Mouse (Mus musculus): ENCODE results near the gene Wdr1. TPM values are rescaled to one million over a fixed set of nuclear protein-coding genes. Genes with fewer than 3 reads are reported as not detected.

Wdr1 gene
- polyA plus RNA-seq, 1 experiment from 2014 or later = 184 TPM

GRCm38 (mm10) chr5:38509568-38509967 lies 53.5 kb downstream of the Wdr1 start:
- ATAC-seq (no peak), DNase-seq (ENCODE audit: low spot score) (no peak)
- no peaks in the 10 kb centered on the region for H3K27me3 ChIP-seq (replicated peaks; ENCODE audit: control insufficient read depth, insufficient read depth, low read length)
- H3K9ac ChIP-seq (ENCODE audit: low read length) = no peak overlapping the region
- WGBS = 81% methylated on average over 4 of the region's 4 CpGs
- no peak overlapping the region for H3K4me2 ChIP-seq (ENCODE audit: low read length)
- H3K4me3 ChIP-seq (ENCODE audit: low read depth, low read length) = no peak overlapping the region
- no peaks in the 10 kb centered on the region for H3K4me1 ChIP-seq (ENCODE audit: control insufficient read depth, insufficient read depth, low read length)
- H3K9me3 ChIP-seq (replicated peaks; ENCODE audit: control insufficient read depth, low read length) = no peaks in the 10 kb centered on the region
- H3K27ac ChIP-seq (ENCODE audit: low read depth, low read length) = no peak overlapping the region
- no peaks in the 10 kb centered on the region for H3K36me3 ChIP-seq (ENCODE audit: control insufficient read depth, insufficient read depth, low read length)

- Histone ChIP-seq H3K9me3 (replicated peaks; ENCODE audit: control insufficient read depth, low read length) (no peaks in the 10 kb centered on the region), H3K27ac (ENCODE audit: low read depth, low read length) (no peak overlapping the region), H3K27me3 (replicated peaks; ENCODE audit: control insufficient read depth, insufficient read depth, low read length) (no peaks in the 10 kb centered on the region), H3K4me2 (ENCODE audit: low read length) (no peak overlapping the region), H3K36me3 (ENCODE audit: control insufficient read depth, insufficient read depth, low read length) (no peaks in the 10 kb centered on the region), H3K9ac (ENCODE audit: low read length) (no peak overlapping the region), H3K4me3 (ENCODE audit: low read depth, low read length) (no peak overlapping the region), H3K4me1 (ENCODE audit: control insufficient read depth, insufficient read depth, low read length) (no peaks in the 10 kb centered on the region)
- 92% methylated on average over 3 of the region's 3 CpGs for WGBS
- DNase-seq (ENCODE audit: low spot score) (no peak), ATAC-seq (no peak)
Measured at GRCm38 (mm10) chr5:38505435-38505765, 57.6 kb downstream of the Wdr1 start.

- no peaks in the 10 kb centered on the region for H3K36me3 ChIP-seq (ENCODE audit: control insufficient read depth, insufficient read depth, low read length)
- H3K27me3 ChIP-seq (replicated peaks; ENCODE audit: control insufficient read depth, insufficient read depth, low read length) = no peaks in the 10 kb centered on the region
- no peak overlapping the region for H3K9ac ChIP-seq (ENCODE audit: low read length)
- H3K27ac ChIP-seq (ENCODE audit: low read depth, low read length) = no peak overlapping the region
- H3K4me1 ChIP-seq (ENCODE audit: control insufficient read depth, insufficient read depth, low read length) = no peaks in the 10 kb centered on the region
- no peak overlapping the region for H3K4me2 ChIP-seq (ENCODE audit: low read length)
- no peak overlapping the region for H3K4me3 ChIP-seq (ENCODE audit: low read depth, low read length)
- DNase-seq (ENCODE audit: low spot score) (no peak), ATAC-seq (no peak)
- WGBS = 68% methylated on average over 6 of the region's 6 CpGs
- H3K9me3 ChIP-seq (replicated peaks; ENCODE audit: control insufficient read depth, low read length) = no peaks in the 10 kb centered on the region
Measured at GRCm38 (mm10) chr5:38504747-38505434, 58.1 kb downstream of the Wdr1 start.

GRCm38 (mm10) chr5:38504116-38504515 lies 58.9 kb downstream of the Wdr1 start:
- H3K36me3 ChIP-seq (ENCODE audit: control insufficient read depth, insufficient read depth, low read length) = no peaks in the 10 kb centered on the region
- H3K4me1 ChIP-seq (ENCODE audit: control insufficient read depth, insufficient read depth, low read length) = no peaks in the 10 kb centered on the region
- no peak overlapping the region for H3K9ac ChIP-seq (ENCODE audit: low read length)
- no peaks in the 10 kb centered on the region for H3K9me3 ChIP-seq (replicated peaks; ENCODE audit: control insufficient read depth, low read length)
- no peak overlapping the region for H3K4me2 ChIP-seq (ENCODE audit: low read length)
- ATAC-seq = no peak
- 86% methylated on average over 1 of the region's 1 CpGs for WGBS
- no peak for DNase-seq (ENCODE audit: low spot score)
- no peak overlapping the region for H3K27ac ChIP-seq (ENCODE audit: low read depth, low read length)
- no peak overlapping the region for H3K4me3 ChIP-seq (ENCODE audit: low read depth, low read length)
- no peaks in the 10 kb centered on the region for H3K27me3 ChIP-seq (replicated peaks; ENCODE audit: control insufficient read depth, insufficient read depth, low read length)

GRCm38 (mm10) chr5:38502992-38503391 lies 60.0 kb downstream of the Wdr1 start, which contains the start of gene Slc2a9:
TSS of gene Slc2a9 (minus strand) at chr5:38503143.
- no peak within 1 kb of the TSS for H3K4me2 ChIP-seq (ENCODE audit: low read length)
- no peak for DNase-seq (ENCODE audit: low spot score)
- no peaks in the 10 kb centered on the region for H3K4me1 ChIP-seq (ENCODE audit: control insufficient read depth, insufficient read depth, low read length)
- H3K36me3 ChIP-seq (ENCODE audit: control insufficient read depth, insufficient read depth, low read length) = no peaks in the 10 kb centered on the region
- WGBS = 84% methylated on average over 4 of the region's 4 CpGs
- no peak for ATAC-seq
- no peak within 1 kb of the TSS for H3K9ac ChIP-seq (ENCODE audit: low read length)
- H3K27ac ChIP-seq (ENCODE audit: low read depth, low read length) = no peak within 1 kb of the TSS
- no peaks in the 10 kb centered on the region for H3K27me3 ChIP-seq (replicated peaks; ENCODE audit: control insufficient read depth, insufficient read depth, low read length)
- no peaks in the 10 kb centered on the region for H3K9me3 ChIP-seq (replicated peaks; ENCODE audit: control insufficient read depth, low read length)
- no peak within 1 kb of the TSS for H3K4me3 ChIP-seq (ENCODE audit: low read depth, low read length)

- 93% methylated on average over 8 of the region's 8 CpGs for WGBS
- no peak for ATAC-seq
- Histone ChIP-seq H3K27ac (ENCODE audit: low read depth, low read length) (no peak overlapping the region), H3K9ac (ENCODE audit: low read length) (no peak overlapping the region), H3K4me2 (ENCODE audit: low read length) (no peak overlapping the region), H3K4me1 (ENCODE audit: control insufficient read depth, insufficient read depth, low read length) (no peaks in the 10 kb centered on the region), H3K4me3 (ENCODE audit: low read depth, low read length) (no peak overlapping the region), H3K27me3 (replicated peaks; ENCODE audit: control insufficient read depth, insufficient read depth, low read length) (no peaks in the 10 kb centered on the region), H3K36me3 (ENCODE audit: control insufficient read depth, insufficient read depth, low read length) (no peaks in the 10 kb centered on the region), H3K9me3 (replicated peaks; ENCODE audit: control insufficient read depth, low read length) (no peaks in the 10 kb centered on the region)
- no peak for DNase-seq (ENCODE audit: low spot score)
Measured at GRCm38 (mm10) chr5:38500043-38500442, 63.0 kb downstream of the Wdr1 start.

GRCm38 (mm10) chr5:38499316-38499811 lies 63.7 kb downstream of the Wdr1 start:
- WGBS = 78% methylated on average over 7 of the region's 7 CpGs
- Histone ChIP-seq H3K27me3 (replicated peaks; ENCODE audit: control insufficient read depth, insufficient read depth, low read length) (no peaks in the 10 kb centered on the region), H3K4me2 (ENCODE audit: low read length) (no peak overlapping the region), H3K9ac (ENCODE audit: low read length) (no peak overlapping the region), H3K36me3 (ENCODE audit: control insufficient read depth, insufficient read depth, low read length) (no peaks in the 10 kb centered on the region), H3K4me3 (ENCODE audit: low read depth, low read length) (no peak overlapping the region), H3K4me1 (ENCODE audit: control insufficient read depth, insufficient read depth, low read length) (no peaks in the 10 kb centered on the region), H3K27ac (ENCODE audit: low read depth, low read length) (no peak overlapping the region), H3K9me3 (replicated peaks; ENCODE audit: control insufficient read depth, low read length) (no peaks in the 10 kb centered on the region)
- ATAC-seq (no peak), DNase-seq (ENCODE audit: low spot score) (no peak)

- no peak for ATAC-seq
- 63% methylated on average over 5 of the region's 5 CpGs for WGBS
- no peak overlapping the region for H3K4me3 ChIP-seq (ENCODE audit: low read depth, low read length)
- DNase-seq (ENCODE audit: low spot score) = no peak
- H3K36me3 ChIP-seq (ENCODE audit: control insufficient read depth, insufficient read depth, low read length) = no peaks in the 10 kb centered on the region
- H3K9ac ChIP-seq (ENCODE audit: low read length) = no peak overlapping the region
- H3K4me1 ChIP-seq (ENCODE audit: control insufficient read depth, insufficient read depth, low read length) = no peaks in the 10 kb centered on the region
- no peaks in the 10 kb centered on the region for H3K27me3 ChIP-seq (replicated peaks; ENCODE audit: control insufficient read depth, insufficient read depth, low read length)
- no peaks in the 10 kb centered on the region for H3K9me3 ChIP-seq (replicated peaks; ENCODE audit: control insufficient read depth, low read length)
- H3K27ac ChIP-seq (ENCODE audit: low read depth, low read length) = no peak overlapping the region
- H3K4me2 ChIP-seq (ENCODE audit: low read length) = no peak overlapping the region
Measured at GRCm38 (mm10) chr5:38498479-38498878, 64.5 kb downstream of the Wdr1 start.

GRCm38 (mm10) chr5:38496491-38497057 lies 66.4 kb downstream of the Wdr1 start:
- DNase-seq (ENCODE audit: low spot score) (no peak), ATAC-seq (no peak)
- Histone ChIP-seq H3K36me3 (ENCODE audit: control insufficient read depth, insufficient read depth, low read length) (no peaks in the 10 kb centered on the region), H3K27me3 (replicated peaks; ENCODE audit: control insufficient read depth, insufficient read depth, low read length) (no peaks in the 10 kb centered on the region), H3K27ac (ENCODE audit: low read depth, low read length) (no peak overlapping the region), H3K4me3 (ENCODE audit: low read depth, low read length) (no peak overlapping the region), H3K4me1 (ENCODE audit: control insufficient read depth, insufficient read depth, low read length) (no peaks in the 10 kb centered on the region), H3K4me2 (ENCODE audit: low read length) (no peak overlapping the region), H3K9ac (ENCODE audit: low read length) (no peak overlapping the region), H3K9me3 (replicated peaks; ENCODE audit: control insufficient read depth, low read length) (no peaks in the 10 kb centered on the region)
- WGBS = 84% methylated on average over 8 of the region's 8 CpGs
